Mouse (Mus musculus) small intestine, adult 2 months (tissue): Measurements from ENCODE around the gene Dtx3. TPM values are rescaled to one million over a fixed set of nuclear protein-coding genes. Genes with fewer than 3 reads are reported as not detected.
"Not testable (repeated sequence)": the region's sequence is repeated elsewhere in the genome, so short reads cannot be mapped to it uniquely, and the experiment has no call there.

Experiments
- H3K27ac ChIP-seq: fragments of 200-500 bp; 2 replicates; pipeline ENCODE4 v1.5.1; 2012; ENCODE audit warnings: low read depth, low read length, control low read depth, inconsistent platforms; ENCODE audit not compliant: insufficient read depth
- H3K27me3 ChIP-seq: fragments of 200-500 bp; 2 replicates; pipeline ENCODE4 v1.6.1; 2012; ENCODE audit warnings: mild to moderate bottlenecking, moderate library complexity, low read length, inconsistent platforms; ENCODE audit not compliant: control insufficient read depth, insufficient read depth
- H3K36me3 ChIP-seq: fragments of 200-500 bp; 2 replicates; pipeline ENCODE4 v1.6.1; 2012; ENCODE audit warnings: mild to moderate bottlenecking, low read length, control low read depth, inconsistent platforms; ENCODE audit not compliant: control insufficient read depth, insufficient read depth
- H3K4me1 ChIP-seq: fragments of 200-500 bp; 2 replicates; pipeline ENCODE4 v1.6.1; 2012; ENCODE audit warnings: low read length, inconsistent platforms, mixed read lengths; ENCODE audit not compliant: control insufficient read depth, insufficient read depth, insufficient read length
- H3K4me3 ChIP-seq: fragments of 200-500 bp; 2 replicates; pipeline ENCODE4 v1.5.1; 2012; ENCODE audit warnings: low read depth, mild to moderate bottlenecking, control low read depth, inconsistent platforms, low read length, moderate library complexity
- CTCF ChIP-seq: fragments of 200-500 bp; IDR thresholded peaks from 2 replicates; pipeline ENCODE4 v1.5.1; 2012; ENCODE audit warnings: low read depth, mild to moderate bottlenecking, control low read depth, inconsistent platforms, low read length, moderate library complexity, mixed read lengths; ENCODE audit not compliant: insufficient replicate concordance, insufficient read length; ENCODE audit errors: extremely low read depth
- POLR2A ChIP-seq: fragments of 200-500 bp; IDR thresholded peaks from 2 replicates; pipeline ENCODE4 v1.6.1; 2012; ENCODE audit warnings: low read depth, mild to moderate bottlenecking, control low read depth, inconsistent platforms, low read length, moderate library complexity
- WGBS: fragments of 180-500 bp; shearing (Covaris S2); methylation state at CpG from one replicate; pipeline ENCODE4 v1.1.7; 2018; 5-methylcytosine and 5-hydroxymethylcytosine counted together
- polyA plus RNA-seq: library from polyadenylated mRNA; depleted of rRNA; stranded (reverse); fragments of >200 nt; gene quantifications from 2 replicates; pipeline ENCODE4 v1.2.3, GENCODE M21; 2012

The Dtx3 gene
- polyA plus RNA-seq, 1 experiment, result 35.3 TPM

DNA sequence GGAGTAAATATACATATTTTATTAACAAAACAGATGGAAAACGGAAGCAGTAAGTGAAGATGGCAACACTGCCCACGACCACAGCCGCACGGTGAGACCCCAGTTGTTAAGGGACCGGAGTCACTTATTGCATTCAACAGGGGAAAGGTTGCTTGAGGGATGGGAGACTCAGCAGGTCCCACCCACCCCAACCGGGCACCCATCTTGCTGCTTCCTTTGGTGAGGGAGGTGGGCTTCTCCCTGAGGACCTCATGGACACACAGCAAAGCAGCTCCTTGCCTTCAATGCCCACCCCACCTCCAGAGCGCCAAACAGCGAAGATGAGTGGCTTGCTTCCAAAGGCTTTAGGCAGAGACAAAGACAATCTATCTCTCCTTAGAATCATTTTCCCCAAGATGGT is 1.6 kb upstream of the Dtx3 start:
- TF ChIP-seq CTCF (no peak), POLR2A (no peak)
- WGBS, result 87% methylated on average over 8 of the region's 8 CpGs
- H3K27ac ChIP-seq, result no peak overlapping the region

GRCm38 (mm10) chr10:127196392-127196791 is 864 bp upstream of the Dtx3 start:
- TF ChIP-seq POLR2A, result no peak
- TF ChIP-seq CTCF, result no peak
- no peaks in the 10 kb centered on the region for H3K27me3 ChIP-seq
- H3K4me3 ChIP-seq, result peak overlapping the region; percentile 68
- no peaks in the 10 kb centered on the region; the same call in 1 of the 2 replicates for H3K4me1 ChIP-seq
- no peak overlapping the region for H3K27ac ChIP-seq
- peaks cover 29% of the 10 kb centered on the region for H3K36me3 ChIP-seq
- WGBS, result 22% methylated on average over 5 of the region's 5 CpGs

More for the DNA sequence above, 1.6 kb upstream of the Dtx3 start:
- H3K36me3 ChIP-seq, result peaks cover 30% of the 10 kb centered on the region
- H3K4me1 ChIP-seq, result no peaks in the 10 kb centered on the region; the same call in 1 of the 2 replicates
- H3K4me3 ChIP-seq, result no peak overlapping the region
- H3K27me3 ChIP-seq, result no peaks in the 10 kb centered on the region

DNA sequence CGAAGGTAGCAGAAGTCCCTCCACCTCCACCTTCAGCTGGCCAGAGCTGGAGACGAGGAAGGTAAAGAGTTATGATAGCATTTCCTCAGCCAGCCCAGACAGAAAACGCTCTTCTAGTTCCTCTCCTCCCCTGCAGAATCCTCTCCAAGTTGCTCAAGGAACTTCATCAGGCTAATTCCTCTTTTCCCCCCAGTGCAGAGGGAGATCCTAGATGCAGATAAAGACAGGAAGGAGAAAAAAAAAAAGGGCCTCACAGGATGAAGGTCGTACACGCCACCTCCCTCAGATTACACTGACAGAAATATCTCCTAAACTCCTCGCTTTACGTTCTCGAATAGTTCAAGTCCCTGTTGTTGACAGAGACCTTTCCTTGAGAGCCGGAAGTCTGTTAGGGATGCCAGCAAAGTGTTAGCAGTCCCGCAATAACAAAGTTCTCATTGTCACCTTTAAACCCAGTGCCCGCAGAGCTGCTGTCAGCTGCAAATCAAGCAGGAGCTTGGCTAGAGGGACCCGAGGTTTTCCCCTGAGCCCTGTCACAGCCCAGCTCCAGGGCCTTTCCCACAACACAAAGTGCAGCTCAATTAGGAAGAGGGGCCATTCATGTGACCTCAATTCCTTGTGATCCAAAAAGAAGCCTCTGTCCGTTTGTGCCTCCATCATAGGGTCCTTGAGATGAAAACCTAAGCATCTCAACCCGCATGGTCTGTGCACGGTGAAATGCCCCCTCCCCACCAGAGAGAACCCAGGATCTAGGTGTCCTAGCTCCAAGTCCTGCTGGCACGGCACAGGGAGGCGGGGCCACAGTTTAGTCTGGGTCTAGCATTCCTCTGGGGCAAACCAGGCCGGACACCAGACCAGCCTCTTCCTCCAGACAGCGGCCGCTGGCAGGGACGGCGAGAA is 850 bp downstream of the Dtx3 start:
- H3K27ac ChIP-seq, result peak overlapping the region; percentile 3
- no peak for TF ChIP-seq CTCF
- TF ChIP-seq POLR2A, result no peak
- peak overlapping the region; percentile 68 for H3K4me3 ChIP-seq
- peaks cover 17% of the 10 kb centered on the region for H3K36me3 ChIP-seq
- peaks cover 3% of the 10 kb centered on the region; the same call in 1 of the 2 replicates for H3K27me3 ChIP-seq
- no peaks in the 10 kb centered on the region; the same call in 1 of the 2 replicates for H3K4me1 ChIP-seq
- 10% methylated on average over 22 of the region's 22 CpGs for WGBS

GRCm38 (mm10) chr10:127193011-127193410 is 2.5 kb downstream of the Dtx3 start:
- Histone ChIP-seq H3K27ac (no peak overlapping the region), H3K27me3 (peaks cover 19% of the 10 kb centered on the region), H3K4me3 (no peak overlapping the region), H3K36me3 (peaks cover 1% of the 10 kb centered on the region; the same call in 1 of the 2 replicates), H3K4me1 (peaks cover 4% of the 10 kb centered on the region; the same call in 1 of the 2 replicates)
- 88% methylated on average over 9 of the region's 9 CpGs for WGBS
- TF ChIP-seq POLR2A (no peak), CTCF (no peak)

DNA sequence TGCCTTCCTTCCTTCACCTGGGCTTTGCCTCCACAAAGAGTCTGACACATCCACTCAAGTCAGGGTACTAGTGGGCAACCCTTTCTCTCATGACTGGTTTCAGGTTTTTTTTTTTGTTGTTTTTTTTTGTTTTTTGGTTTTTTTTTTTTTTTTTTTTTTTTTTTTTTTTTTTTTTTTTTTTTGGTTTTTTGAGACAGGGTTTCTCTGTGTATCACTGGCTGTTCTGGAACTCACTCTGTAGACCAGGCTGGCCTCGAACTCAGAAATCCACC is 3.5 kb downstream of the Dtx3 start:
- H3K4me3 ChIP-seq, H3K36me3 ChIP-seq, H3K4me1 ChIP-seq, H3K27ac ChIP-seq: not testable (repeated sequence)
- H3K27me3 ChIP-seq, result peaks cover 26% of the 10 kb centered on the region
- WGBS, result 58% methylated on average over 1 of the region's 1 CpGs

GRCm38 (mm10) chr10:127191191-127192056 is 4.1 kb downstream of the Dtx3 start:
- TF ChIP-seq POLR2A, result no peak
- TF ChIP-seq CTCF, result no peak
- Histone ChIP-seq H3K27ac (no peak overlapping the region), H3K27me3 (peaks cover 32% of the 10 kb centered on the region), H3K4me1 (peaks cover 4% of the 10 kb centered on the region; the same call in 1 of the 2 replicates), H3K36me3 (no peaks in the 10 kb centered on the region), H3K4me3 (no peak overlapping the region)
- WGBS, result 85% methylated on average over 19 of the region's 19 CpGs
